Mouse (Mus musculus) CD4-positive, CD25-positive, alpha-beta regulatory T cell, adult 2 months (primary cell): Measurements from ENCODE around the gene Tmem258.

Source experiments
- DNase-seq: peaks from one replicate; pipeline ENCODE4 v3.0.0-alpha.2; 2012; ENCODE audit warnings: low read depth, low spot score

The Tmem258 gene

GRCm38 (mm10) chr19:10222656-10223055 lies 18.8 kb downstream of the Tmem258 start:
- no peak for DNase-seq

- DNase-seq, result no peak
Measured at GRCm38 (mm10) chr19:10223561-10223960, 19.7 kb downstream of the Tmem258 start.

GRCm38 (mm10) chr19:10224637-10225453 lies 21.0 kb downstream of the Tmem258 start:
- no peak for DNase-seq

- DNase-seq, result no peak
Measured at GRCm38 (mm10) chr19:10225767-10226166, 22.0 kb downstream of the Tmem258 start.

GRCm38 (mm10) chr19:10231016-10231415 lies 27.2 kb downstream of the Tmem258 start:
- DNase-seq, result no peak

GRCm38 (mm10) chr19:10231871-10232270 lies 28.1 kb downstream of the Tmem258 start:
- DNase-seq, result no peak

GRCm38 (mm10) chr19:10232327-10233017 lies 28.7 kb downstream of the Tmem258 start:
- DNase-seq, result no peak

GRCm38 (mm10) chr19:10235784-10236565 lies 32.2 kb downstream of the Tmem258 start:
- no peak for DNase-seq

GRCm38 (mm10) chr19:10238477-10238876 lies 34.7 kb downstream of the Tmem258 start:
- DNase-seq, result no peak

GRCm38 (mm10) chr19:10239419-10239818 lies 35.6 kb downstream of the Tmem258 start:
- DNase-seq, result no peak

GRCm38 (mm10) chr19:10239975-10240653 lies 36.3 kb downstream of the Tmem258 start:
- DNase-seq, result no peak

- peak; percentile 84 for DNase-seq
Measured at GRCm38 (mm10) chr19:10240654-10241305, 37.0 kb downstream of the Tmem258 start, which contains the start of gene Myrf. TSS of gene Myrf (minus strand) at chr19:10240748.

GRCm38 (mm10) chr19:10242916-10243315 lies 39.1 kb downstream of the Tmem258 start:
- no peak for DNase-seq

GRCm38 (mm10) chr19:10244183-10244582 lies 40.4 kb downstream of the Tmem258 start:
- DNase-seq, result peak; percentile 42

- DNase-seq, result no peak
Measured at GRCm38 (mm10) chr19:10247165-10247564, 43.4 kb downstream of the Tmem258 start.

- no peak for DNase-seq
Measured at GRCm38 (mm10) chr19:10248128-10248527, 44.3 kb downstream of the Tmem258 start.
